Mouse (Mus musculus) gastrocnemius, postnatal 25 days (tissue): ENCODE measurements at regions not wholly inside any gene's neighbourhood (a gene's known extent, or its start where the extent isn't known, plus 50 kb on each side); places are given as distances from the start of the nearest gene placed in this dataset.

Experiments used
- DNase-seq: peaks from one replicate; pipeline ENCODE4 v3.0.0; 2022

DNA sequence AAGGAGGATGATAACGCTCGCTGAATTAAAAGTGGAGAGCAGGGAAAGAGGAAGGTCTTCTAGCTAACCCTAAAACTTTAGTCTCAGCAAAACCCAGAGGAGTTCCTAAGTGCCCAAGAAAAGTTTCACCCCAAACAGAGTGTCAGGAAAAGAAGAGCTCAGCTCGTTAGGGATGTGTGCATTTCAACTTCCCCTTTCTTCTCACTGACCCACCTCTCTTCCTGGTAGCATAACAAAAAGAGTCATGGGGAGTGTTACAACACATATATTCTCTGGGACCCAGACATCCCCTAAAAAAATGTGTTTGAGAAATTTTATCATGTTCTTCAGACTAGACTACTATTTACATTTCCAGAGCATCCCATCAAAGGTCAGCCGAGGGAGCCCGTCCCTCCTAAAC is 432.6 kb downstream of the Mctp2 start:
- no peak for DNase-seq

DNA sequence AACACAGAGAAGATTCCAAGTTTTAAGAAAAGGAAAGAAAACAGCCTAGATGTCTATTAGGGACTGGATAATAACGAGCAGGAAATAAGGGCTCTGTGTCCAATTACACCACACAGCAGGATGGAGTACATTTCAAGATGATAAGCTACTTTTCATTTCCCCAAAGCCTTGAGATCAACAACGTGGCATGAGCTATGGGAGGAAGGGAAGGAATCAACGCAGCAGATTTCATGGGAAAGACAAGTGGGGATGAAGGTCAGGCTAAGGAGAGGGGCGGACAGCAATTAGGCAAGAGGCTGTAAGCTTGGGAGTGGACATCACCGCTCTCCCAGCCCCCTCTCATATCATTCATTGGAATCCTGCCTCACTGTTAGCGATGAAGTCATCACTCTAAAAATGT is 433.5 kb downstream of the Mctp2 start:
- no peak for DNase-seq

DNA sequence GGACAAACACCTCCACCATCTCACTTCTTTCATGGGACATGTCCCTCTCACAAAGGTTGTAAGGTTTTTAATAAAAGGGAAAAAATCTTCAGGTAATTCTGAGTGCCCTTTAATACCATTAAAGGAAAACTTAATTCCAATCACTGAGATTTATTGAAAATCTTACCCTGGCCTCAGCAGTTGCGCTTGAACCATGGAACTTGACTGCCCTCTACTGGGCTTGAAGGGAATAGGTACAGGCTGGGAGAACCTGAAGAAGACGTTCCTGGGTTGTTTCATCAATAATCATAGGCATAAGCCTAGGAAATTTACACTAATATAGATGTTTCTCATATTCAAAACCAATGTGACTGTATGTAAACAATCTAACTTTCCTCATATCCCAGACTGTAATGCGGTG is 439.3 kb downstream of the Mctp2 start:
- no peak for DNase-seq

DNA sequence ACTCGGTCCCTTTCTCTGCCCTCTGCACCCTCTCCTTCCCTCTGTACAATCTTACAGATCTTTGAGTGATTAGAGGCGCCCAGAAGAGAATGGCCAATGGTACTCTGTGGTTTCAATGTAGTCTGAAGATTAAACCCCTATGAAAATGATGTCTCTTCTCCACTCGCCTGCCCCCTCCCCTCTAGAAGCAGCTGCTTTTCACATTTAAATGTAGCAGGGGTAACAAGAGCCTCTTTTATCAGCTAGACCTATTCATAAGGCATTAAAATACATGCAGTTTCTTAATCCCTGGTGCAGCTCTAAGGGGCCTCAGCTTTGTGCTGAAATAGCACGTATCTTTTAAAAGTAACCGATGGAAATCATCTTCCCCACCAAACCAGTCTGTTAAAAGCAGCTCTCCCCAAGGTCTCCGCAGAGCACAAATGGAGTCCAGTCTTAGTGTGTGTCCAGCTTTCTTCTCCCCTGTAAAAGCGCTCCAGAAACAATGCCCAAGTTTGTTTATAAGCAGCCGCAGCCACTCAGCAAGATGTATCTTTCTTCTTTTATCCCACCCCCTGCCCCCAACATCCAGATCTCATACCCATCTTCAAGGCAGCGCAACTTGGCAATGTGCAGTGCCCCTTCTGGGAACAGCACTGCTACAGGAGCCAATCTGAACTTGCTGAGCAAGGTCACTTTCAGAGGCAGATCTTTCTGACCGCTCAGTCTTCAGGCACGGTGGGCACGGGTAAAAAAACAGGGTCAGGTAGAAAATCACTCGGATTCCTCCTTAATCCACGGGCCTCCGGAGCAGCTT is 440.8 kb downstream of the Mctp2 start:
- no peak for DNase-seq

DNA sequence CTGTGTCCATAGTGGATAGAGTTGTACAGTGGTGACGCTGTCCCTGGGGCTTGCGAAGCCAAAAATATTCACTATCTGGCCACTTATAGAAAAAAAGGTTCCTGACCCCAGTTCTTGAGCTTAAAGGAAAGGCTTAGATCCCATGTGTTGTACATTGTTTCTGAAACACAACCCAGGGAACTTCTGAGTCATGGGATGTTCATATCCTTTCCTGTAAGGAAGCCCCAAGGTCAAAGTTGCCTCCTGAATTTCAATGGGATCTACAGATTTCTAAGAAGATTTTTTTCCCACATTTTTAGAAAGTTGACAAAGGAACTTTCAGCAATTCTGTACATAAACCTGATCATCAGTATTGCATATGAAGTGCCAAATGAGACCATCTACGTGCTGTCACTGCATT is 453.5 kb downstream of the Mctp2 start:
- no peak for DNase-seq

DNA sequence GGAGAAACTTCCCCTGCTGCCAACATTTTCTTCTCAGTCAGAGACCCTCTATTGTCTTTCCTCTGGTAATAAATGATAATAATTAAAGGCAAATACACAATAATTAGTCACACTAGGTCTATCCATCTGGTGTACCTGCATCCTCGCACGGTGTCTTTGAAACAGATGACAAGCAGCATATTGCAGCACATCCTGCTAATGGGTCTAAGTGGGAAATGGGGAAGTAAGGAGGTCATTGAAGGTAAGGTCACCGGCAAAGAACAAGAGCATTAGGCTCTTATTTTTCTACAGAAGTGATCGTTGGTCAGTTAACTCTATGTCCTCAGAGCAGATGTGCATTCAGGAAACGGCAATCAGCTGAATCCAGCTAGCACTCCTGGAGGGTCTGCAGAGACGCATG is 457.2 kb downstream of the Mctp2 start:
- DNase-seq: no peak

DNA sequence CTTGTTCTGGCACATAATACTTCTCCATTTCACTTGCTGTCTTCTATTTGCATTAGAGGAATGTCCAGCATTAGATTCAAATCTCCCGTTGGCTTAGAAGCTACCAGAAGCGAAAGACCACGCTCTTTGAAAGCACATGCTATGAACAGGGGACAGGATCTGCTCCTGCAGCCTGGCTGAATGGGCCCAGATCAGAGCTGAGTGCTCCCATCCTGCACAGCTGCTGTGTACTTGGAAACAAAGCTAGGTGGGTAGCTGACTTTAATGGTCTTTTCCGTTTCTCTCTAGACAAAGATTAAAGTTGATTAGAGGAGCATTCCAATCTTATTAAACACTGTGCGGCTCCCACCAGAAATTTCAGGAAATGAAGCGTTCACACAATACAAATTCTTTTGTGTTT is 468.6 kb downstream of the Mctp2 start:
- DNase-seq: no peak

DNA sequence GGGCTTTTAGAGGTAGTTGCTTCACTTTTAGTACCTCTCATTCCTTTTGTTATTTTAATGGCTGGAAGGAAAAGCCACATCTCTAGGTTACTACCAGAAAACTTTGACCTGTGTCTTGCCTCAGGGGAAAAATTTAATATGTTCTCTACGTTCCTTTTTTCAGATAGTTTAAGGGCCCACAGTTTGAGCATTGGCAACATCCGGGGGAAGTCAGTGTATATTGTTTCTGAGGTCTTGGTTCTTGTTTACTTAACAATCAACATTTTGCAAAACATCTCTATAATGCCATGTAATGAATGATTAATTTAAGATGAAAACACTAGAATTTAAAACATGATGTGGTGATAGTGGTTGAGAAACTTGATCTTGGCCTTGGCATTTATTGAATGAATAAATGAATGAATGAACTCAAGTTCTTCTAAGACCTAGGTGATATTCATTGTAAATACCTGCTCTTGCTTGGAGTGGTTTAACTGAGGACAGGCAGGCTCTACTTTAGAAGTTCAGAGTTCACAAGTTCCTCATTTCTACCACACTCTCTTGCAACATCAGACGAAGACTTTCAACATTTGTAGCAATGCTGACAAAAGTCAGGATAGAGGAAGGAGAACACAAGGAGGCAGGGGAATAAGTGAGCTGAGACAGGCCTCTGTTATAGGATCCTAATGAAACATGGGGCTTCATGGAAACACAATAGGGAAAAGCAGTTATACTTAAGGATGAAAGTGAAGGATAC is 474.4 kb downstream of the Mctp2 start:
- DNase-seq: no peak

DNA sequence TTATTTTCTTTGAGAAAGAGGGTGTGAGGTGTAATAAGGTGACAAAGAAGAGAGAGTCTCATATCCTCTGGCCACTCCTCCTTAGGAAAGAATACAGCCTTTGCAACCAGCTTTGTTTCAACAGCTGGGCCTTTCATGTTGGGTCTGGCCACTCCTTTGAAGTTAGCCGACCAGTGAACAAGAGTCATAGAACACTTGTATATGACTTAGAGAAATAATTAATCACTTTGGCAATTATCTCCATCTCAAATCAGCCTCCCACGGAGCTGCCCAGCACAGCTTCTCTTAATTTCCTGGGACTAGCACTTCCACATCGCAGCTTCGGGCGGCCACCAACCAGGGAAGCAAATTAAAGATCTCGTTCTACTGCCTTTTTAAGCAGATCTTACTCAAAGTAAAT is 476.8 kb downstream of the Mctp2 start:
- no peak for DNase-seq

DNA sequence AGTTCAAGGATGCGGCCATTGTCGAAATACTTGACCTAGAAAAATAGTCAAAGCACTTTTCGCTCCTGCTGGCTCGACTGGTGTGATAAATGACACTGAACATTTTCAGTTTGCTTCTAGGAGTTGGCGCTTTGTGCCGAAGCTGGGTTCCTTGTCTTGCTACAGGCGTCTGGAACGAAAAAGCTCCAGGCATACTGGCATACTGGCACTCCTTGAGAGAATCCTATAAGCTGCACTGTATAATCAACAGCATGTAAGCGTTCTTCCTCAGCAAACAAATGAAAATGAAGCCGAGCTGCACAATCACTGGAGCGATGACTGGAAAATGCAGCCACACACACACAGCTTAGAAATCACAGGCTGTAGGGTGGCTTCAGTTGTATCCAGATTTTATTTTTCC is 464.9 kb upstream of the Gm10295 start:
- DNase-seq: no peak

DNA sequence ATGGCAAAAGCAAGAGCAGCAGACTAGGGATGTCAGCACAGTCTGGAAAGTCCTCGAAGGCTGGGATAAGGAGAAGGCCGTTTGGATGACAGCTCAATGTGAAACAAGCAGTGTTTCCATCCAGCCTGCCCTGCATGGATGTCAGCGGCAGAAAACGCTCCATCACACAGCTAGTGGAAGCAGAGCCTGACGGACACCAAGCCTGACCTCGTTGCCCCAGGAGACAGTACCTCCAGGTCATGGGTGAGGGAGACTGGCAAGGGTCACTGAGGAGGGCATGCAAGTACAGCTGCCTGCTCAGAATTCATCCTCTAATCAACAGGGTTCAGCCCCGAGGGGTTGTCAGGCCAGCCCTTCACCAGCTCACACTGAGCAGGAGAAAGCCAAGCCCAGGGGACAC is 442.9 kb upstream of the Gm10295 start:
- no peak for DNase-seq

DNA sequence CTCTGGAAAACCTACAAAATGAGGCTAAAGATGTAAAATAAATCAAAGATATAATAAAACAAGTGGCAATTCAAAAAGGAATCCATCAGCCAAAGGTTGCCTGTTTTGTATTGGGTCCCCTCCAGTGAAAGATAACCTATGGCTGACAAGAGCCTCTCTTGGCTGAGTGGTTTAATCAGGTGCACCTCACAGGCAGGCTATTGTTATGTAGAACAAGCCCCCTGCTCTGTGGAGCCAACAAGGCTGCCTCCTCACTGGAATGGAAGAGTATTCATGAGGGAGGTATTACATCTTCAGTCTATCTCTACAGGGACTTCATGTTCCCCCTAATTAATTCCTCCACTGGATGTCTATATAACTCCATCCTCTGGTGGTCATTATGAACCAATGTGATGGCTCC is 437.1 kb upstream of the Gm10295 start:
- no peak for DNase-seq

DNA sequence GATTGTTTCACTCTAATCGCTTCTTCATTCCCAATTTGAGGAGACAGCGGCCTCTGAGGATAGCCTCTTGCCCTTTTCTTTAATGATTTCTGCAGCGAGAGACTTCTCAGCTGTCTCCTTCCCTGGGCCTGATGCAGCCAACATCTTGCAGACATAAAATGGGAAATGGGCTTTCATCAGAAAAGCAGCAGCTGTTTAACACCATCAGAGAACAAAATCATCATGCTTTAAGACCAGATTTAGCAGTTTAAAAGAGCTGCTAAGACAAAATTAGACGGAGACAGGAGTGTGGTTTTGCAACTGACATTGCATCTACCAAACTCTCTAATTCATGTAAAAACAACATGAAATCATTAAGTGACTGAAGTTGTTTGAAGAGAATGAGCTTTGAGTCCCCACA is 431.2 kb upstream of the Gm10295 start:
- DNase-seq: no peak

DNA sequence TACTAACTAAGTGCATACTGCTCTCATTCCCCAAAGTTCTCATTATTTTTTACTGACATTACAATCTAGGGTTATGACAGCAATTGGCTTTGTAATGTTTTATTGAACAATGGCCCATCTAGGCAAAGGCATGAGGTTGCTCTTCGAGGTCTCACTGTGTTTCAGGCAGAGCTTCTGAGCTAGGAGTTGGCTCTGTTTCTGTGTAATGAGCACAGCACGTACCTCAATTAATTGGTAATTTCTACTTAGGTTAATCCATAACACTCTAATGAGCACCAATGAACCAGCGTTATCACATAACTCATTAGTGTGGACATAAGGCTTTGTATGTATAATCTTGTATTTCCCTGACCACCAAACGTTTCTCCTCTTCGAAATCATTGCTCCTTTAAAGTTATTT is 398.6 kb upstream of the Gm10295 start:
- DNase-seq: no peak

DNA sequence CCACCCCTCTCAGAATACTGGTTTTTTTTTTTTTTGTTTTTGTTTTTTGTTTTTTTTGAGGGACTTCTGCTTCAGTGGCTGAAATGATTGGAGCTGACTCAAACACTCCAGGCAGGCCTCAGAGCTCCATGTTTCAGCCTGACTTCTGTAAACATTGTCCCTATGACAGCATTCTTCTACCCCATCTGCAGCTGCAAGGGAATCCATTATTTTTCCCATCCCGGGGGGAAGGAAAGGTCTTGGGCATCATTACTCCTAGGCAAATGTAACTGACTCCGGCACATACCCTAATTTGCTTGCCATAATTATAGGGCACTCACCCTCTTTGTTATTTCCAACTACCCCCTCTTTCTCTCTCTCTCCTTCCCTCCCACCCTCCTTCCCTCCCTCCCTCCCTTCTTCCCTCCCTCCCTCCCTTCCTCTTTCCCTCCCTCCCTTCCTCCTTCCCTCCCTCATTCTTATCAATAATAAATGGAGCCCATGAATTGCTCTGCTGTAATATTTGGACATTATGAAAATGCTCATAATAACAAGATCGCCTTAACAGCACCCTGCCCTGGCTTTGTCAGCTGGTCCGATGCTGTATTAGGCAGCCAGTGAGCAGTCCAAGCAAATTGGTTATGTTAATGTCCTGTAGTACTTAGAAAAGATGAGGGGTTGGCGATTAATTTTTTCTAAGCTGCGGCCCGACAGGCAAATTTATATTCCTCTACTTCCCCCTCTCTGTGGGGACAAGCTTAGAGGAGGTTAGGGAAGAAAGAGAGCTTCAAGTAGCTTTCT is 395.0 kb upstream of the Gm10295 start:
- DNase-seq: no peak

DNA sequence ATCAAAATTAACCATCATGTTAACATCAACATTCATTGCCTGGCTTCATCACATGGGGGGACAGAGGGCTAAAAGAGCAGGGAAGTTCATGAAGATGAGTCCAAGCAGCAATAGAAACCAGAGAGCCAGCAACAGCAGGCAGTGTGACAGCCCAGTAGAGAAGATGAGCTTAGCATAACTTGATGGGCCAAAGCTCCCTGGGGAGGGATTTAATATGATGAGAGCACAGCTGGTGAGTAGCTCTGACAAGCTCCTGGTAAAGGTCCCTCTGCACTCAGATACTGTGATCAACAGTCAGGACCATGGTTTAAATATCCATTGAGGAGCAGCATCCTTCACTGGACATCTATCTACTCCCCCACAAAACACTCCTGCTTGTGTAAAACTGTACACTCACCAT is 377.2 kb upstream of the Gm10295 start:
- DNase-seq: no peak

DNA sequence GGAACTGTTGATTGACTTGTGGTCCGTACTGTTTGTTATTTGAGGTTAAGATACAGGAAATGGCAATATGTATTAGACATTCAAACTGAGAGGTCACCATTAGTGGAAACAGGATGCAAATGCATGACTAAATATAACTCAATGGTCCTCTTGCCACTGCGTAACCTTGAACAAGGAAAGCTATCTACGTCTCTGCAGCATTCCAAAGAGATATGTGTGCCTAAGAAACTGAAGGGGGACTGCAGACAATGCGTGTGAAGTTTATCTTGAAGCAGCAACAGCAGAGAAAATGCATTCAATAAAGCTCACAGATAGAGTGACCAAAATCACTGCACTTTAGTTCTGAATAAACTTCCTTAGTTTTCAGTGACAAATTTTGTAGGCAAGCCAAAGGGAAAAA is 356.9 kb upstream of the Gm10295 start:
- no peak for DNase-seq

DNA sequence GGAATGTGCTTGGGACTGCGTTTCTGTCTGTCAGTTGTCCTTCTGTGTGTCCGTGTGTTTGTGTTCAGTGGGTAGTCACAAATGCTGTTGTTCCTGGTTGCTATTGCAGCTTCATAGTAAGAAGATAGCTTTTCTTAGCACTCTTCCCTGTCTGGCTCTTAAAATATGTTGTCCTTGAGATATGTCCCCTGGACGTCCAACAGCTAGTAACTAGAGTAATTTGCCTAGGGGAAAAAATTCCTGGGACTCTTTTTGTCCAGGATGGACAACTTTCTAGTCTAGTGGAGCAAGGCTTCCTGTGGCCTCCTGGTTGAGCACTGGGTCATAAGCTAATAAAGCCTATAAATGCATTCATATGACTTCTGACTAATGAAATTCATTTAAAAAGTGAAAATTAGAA is 354.9 kb upstream of the Gm10295 start:
- DNase-seq: no peak

DNA sequence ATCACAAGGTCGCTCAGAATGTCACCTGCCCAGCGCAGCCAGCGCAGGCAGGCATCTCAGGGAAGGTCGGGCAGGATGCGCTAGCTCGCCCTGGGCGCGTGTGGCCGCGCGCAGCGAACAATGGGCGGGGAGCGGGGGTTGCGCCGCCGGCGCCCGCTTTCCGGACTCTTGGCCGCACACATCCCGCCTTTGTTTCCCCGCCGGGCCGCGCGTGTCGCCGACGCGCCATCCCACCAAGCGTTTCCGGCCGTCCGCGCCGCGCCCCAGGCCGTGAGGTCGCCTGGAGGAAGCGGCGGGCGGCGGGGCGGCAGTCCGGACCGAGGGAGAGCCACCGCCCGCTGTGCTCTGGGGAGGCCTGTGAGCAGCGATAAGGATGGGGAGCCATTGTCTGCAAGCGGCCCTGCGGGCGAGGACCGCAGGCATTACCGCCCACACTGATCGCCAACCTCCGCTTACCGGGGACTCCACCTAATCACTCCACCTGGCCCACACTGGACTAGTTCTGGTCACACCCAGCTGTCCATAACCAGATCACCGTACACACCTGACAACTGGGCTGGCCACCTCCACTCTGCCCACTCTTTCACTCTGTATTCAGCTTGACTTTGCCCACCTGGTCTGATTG is 354.3 kb upstream of the Gm10295 start:
- DNase-seq: peak; percentile 61

DNA sequence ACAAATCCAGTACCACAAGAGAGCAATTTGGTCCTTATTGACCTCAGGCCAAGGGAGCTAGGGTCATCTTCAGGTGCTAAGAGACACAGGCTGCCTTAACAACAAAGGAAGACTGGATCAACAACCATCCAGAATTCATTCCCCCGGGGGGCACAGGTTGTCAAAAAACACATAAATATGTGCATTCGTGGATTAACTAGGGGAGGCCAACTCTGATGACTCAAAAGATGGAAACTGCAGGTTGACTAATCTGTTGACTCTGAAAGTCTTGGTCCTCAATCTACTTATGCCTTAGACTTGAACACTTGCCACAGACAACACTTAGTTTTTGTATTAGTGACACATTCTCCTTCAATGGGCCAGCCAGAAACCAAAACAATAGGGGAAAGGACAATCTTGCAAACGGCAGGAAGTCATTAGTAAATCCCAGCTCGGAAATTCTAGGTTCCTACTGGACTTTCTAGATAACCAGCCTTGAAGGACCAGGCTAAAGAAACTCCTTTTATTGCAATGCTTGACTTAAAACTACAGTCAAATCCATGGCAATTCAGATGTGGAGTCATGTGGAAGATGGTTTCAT is 353.5 kb upstream of the Gm10295 start:
- DNase-seq: no peak
